Comparison of ENCODE assay signal across 8 mouse cellular contexts in the genomic region with DNA sequence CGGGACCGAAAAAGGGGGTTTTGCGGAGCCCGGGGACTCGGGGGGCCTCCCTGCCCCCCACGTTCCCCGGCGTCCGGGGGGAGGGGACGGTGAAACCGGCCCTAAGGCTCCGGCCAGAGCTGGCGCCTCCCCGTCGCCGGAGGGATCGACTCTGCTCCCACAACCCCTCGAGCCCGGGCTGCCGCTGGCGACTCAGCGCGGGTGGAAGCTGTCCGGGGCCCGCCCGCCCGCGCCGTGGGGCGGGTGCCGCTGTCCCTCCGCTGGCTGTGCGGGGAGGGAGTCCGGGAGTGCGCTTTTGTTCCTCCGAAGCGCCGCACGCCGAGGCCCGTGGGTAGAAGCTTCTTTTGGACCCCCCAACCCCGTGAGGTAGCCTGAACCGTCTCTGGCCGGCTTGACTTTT. TPM values are rescaled to one million over a fixed set of nuclear protein-coding genes. Genes with fewer than 3 reads are reported as not detected.
DNase-seq lines count a peak whose midpoint lies in the region; ATAC-seq and TF ChIP-seq lines count a peak whose summit lies in the region.

No protein-coding gene starts in this region.

- peak overlapping the region; percentile 100 for H3K4me3 ChIP-seq in heart, embryonic 16.5 days (ENCODE audit: low read length)
- peak overlapping the region; percentile 98 for H3K4me3 ChIP-seq in limb, embryonic 14.5 days (replicated peaks; ENCODE audit: low read length)
- H3K4me3 ChIP-seq in myocyte: peak overlapping the region; percentile 88

- no peaks in the 10 kb centered on the region for H3K27me3 ChIP-seq in heart, embryonic 16.5 days (ENCODE audit: control insufficient read depth, insufficient read depth, low read length)
- H3K27me3 ChIP-seq in limb, embryonic 14.5 days (ENCODE audit: control insufficient read depth, insufficient read depth, low read length): no peaks in the 10 kb centered on the region
- peaks cover 6% of the 10 kb centered on the region for H3K27me3 ChIP-seq in myocyte (ENCODE audit: control insufficient read depth, insufficient read depth, insufficient read length)

- H3K79me2 ChIP-seq in myocyte (ENCODE audit: control insufficient read depth, insufficient read depth): peaks cover 32% of the 10 kb centered on the region

- H3K9ac ChIP-seq in heart, embryonic 16.5 days (ENCODE audit: low read length): peak overlapping the region; percentile 97
- H3K9ac ChIP-seq in limb, embryonic 14.5 days (ENCODE audit: low read depth, low read length, severe bottlenecking): peak overlapping the region; percentile 92

- H3K4me2 ChIP-seq in heart, embryonic 16.5 days (ENCODE audit: low read depth, low read length): peak overlapping the region; percentile 97
- H3K4me2 ChIP-seq in limb, embryonic 14.5 days (replicated peaks; ENCODE audit: low read depth, low read length, severe bottlenecking): peak overlapping the region; percentile 93
- peak overlapping the region; percentile 74 for H3K4me2 ChIP-seq in myocyte (ENCODE audit: low read depth)

- peak; percentile 2 for DNase-seq in ovary, postnatal 14 days (ENCODE audit: low spot score)
- no peak for DNase-seq in ovary, postnatal 10 days (ENCODE audit: low spot score)
- DNase-seq in adrenal gland, postnatal 36 days: peak; percentile 14 to 33
- no peak for DNase-seq in limb, embryonic 14.5 days (ENCODE audit: low spot score)
- DNase-seq in urinary bladder, postnatal 14 days (ENCODE audit: low spot score): no peak
- no peak for DNase-seq in urinary bladder, postnatal 10 days (ENCODE audit: low spot score)

- WGBS in heart, embryonic 16.5 days: 0% methylated on average over 42 of the region's 44 CpGs
- 0% methylated on average over 25 of the region's 44 CpGs for WGBS in limb, embryonic 14.5 days

- H3K27ac ChIP-seq in heart, embryonic 16.5 days (ENCODE audit: low read length): peak overlapping the region; percentile 79; the same call in 1 of the 2 replicates
- H3K27ac ChIP-seq in limb, embryonic 14.5 days (replicated peaks; ENCODE audit: low read depth, low read length): peak overlapping the region; percentile 70

- TF ChIP-seq POLR2A in limb, embryonic 14.5 days (IDR thresholded peaks at IDR 0.05; ENCODE audit: borderline replicate concordance, extremely low read depth, insufficient read depth, insufficient read length): no peak
- no peak for TF ChIP-seq POLR2A in myocyte (IDR thresholded peaks at IDR 0.05; ENCODE audit: insufficient read length, low read depth)

- peak overlapping the region; percentile 99 for H3ac ChIP-seq in myocyte (ENCODE audit: control insufficient read depth, insufficient read length)

- peaks cover 21% of the 10 kb centered on the region for H3K36me3 ChIP-seq in heart, embryonic 16.5 days (ENCODE audit: control insufficient read depth, insufficient read depth)
- H3K36me3 ChIP-seq in limb, embryonic 14.5 days (ENCODE audit: control insufficient read depth, insufficient read depth, low read length): peaks cover 33% of the 10 kb centered on the region
- H3K36me3 ChIP-seq in myocyte (ENCODE audit: control insufficient read depth, insufficient read depth): peaks cover 20% of the 10 kb centered on the region

- no peaks in the 10 kb centered on the region for H3K9me3 ChIP-seq in heart, embryonic 16.5 days (replicated peaks; ENCODE audit: control insufficient read depth, low read length)
- H3K9me3 ChIP-seq in limb, embryonic 14.5 days (ENCODE audit: control insufficient read depth, low read length): no peaks in the 10 kb centered on the region

- peaks cover 13% of the 10 kb centered on the region for H3K4me1 ChIP-seq in heart, embryonic 16.5 days (ENCODE audit: control insufficient read depth, insufficient read depth, low read length)
- H3K4me1 ChIP-seq in limb, embryonic 14.5 days (ENCODE audit: control insufficient read depth, insufficient read depth, low read length): peaks cover 13% of the 10 kb centered on the region

- ATAC-seq in heart, embryonic 16.5 days (replicated peaks; ENCODE audit: extremely low read depth, insufficient read depth, low FRiP score): no peak
- no peak for ATAC-seq in limb, embryonic 14.5 days (ENCODE audit: low FRiP score, low read depth)

TF ChIP-seq in myocyte, 11 proteins besides CTCF, POLR2A, EP300 and RAD21:
- TF ChIP-seq MYOG (IDR thresholded peaks at IDR 0.05; ENCODE audit: control insufficient read depth in 1 of 3, insufficient read depth in 1 of 3, insufficient read length in 2 of 3, low read depth in 2 of 3) (no peak), POLR2AphosphoS2 (IDR thresholded peaks at IDR 0.05; ENCODE audit: insufficient read length, low read depth) (no peak), MYOD1 (IDR thresholded peaks at IDR 0.05; ENCODE audit: control insufficient read depth in 1 of 3, insufficient read length in 2 of 3, low read depth in 2 of 3) (no peak), USF1 (IDR thresholded peaks at IDR 0.05; ENCODE audit: low read depth) (no peak), TCF12 (IDR thresholded peaks at IDR 0.05; ENCODE audit: insufficient read depth, poor library complexity, severe bottlenecking) (no peak)

RNA-seq across cellular contexts. Expression of a gene that starts 0.7 kb away (rescaled TPM):
- 10 to 100 TPM; 44.8 to 55.6 TPM for total RNA-seq in adrenal gland, postnatal 36 days (2021)
- polyA plus RNA-seq in heart, embryonic 16.5 days (2015; fragmentation: Nextera tagmentation; extraction: Ambion mirVana): 22.4 and 24.4 TPM in 2 replicates
- 168 and 178 TPM in 2 replicates for polyA plus RNA-seq in limb, embryonic 14.5 days (2012; rRNA removed)
- polyA plus RNA-seq in limb, embryonic 14.5 days (2014; fragmentation: Nextera tagmentation; extraction: Ambion mirVana): 53.8 and 62.5 TPM in 2 replicates
- polyA plus RNA-seq in myocyte (2012; fragmentation: generic; extraction: Trizol): 27.8 TPM

Comparison
In these comparisons a context has a peak if more than half of its experiments do, and no peak if none do; other contexts are left out.
1. DNase-seq: peak in ovary, postnatal 14 days (single experiment) and adrenal gland, postnatal 36 days (2 of 2); none in ovary, postnatal 10 days (single experiment), limb, embryonic 14.5 days (single experiment), urinary bladder, postnatal 14 days (single experiment) and urinary bladder, postnatal 10 days (single experiment).
2. Peak in every context shown above with its lines, with median percentiles within 50 percentile points of each other: H3K4me2 ChIP-seq and H3K4me3 ChIP-seq.